Mouse (Mus musculus): Measurements from ENCODE around the gene Pgrmc1. TPM values are rescaled to one million over a fixed set of nuclear protein-coding genes. Genes with fewer than 3 reads are reported as not detected.

Pgrmc1 gene
- polyA plus RNA-seq, 1 experiment from 2014 or later, result 238 TPM

GRCm38 (mm10) chrX:36598861-36599344 is 897 bp downstream of the Pgrmc1 start:
- no peaks in the 10 kb centered on the region; the same call in 1 of the 2 replicates for H3K4me1 ChIP-seq (replicated peaks; ENCODE audit: control insufficient read depth, insufficient read depth, low read length)
- 16% methylated on average over 14 of the region's 14 CpGs for WGBS
- no peaks in the 10 kb centered on the region for H3K9me3 ChIP-seq (ENCODE audit: control insufficient read depth, low read length)
- H3K27ac ChIP-seq (ENCODE audit: low read length), result peak overlapping the region; percentile 65; the same call in 1 of the 2 replicates
- peak overlapping the region; percentile 53 for H3K4me2 ChIP-seq (ENCODE audit: low read depth, low read length)
- no peaks in the 10 kb centered on the region for H3K36me3 ChIP-seq (ENCODE audit: control insufficient read depth, insufficient read depth, low read length)
- ATAC-seq (ENCODE audit: low read depth), result peak; percentile 16; the same call in 1 of the 2 replicates
- H3K27me3 ChIP-seq (ENCODE audit: control insufficient read depth, insufficient read depth, low read depth, low read length), result no peaks in the 10 kb centered on the region
- H3K9ac ChIP-seq (ENCODE audit: low read length), result peak overlapping the region; percentile 83
- H3K4me3 ChIP-seq (ENCODE audit: low read length), result peak overlapping the region; percentile 71

- H3K9ac ChIP-seq (ENCODE audit: low read length), result no peak overlapping the region; the same call in 1 of the 2 replicates
- WGBS, result 47% methylated on average over 3 of the region's 3 CpGs
- no peak for ATAC-seq (ENCODE audit: low read depth)
Observed at GRCm38 (mm10) chrX:36599656-36600055, 1.6 kb downstream of the Pgrmc1 start.

GRCm38 (mm10) chrX:36600066-36600465 is 2.1 kb downstream of the Pgrmc1 start:
- Histone ChIP-seq H3K27me3 (ENCODE audit: control insufficient read depth, insufficient read depth, low read depth, low read length) (no peaks in the 10 kb centered on the region), H3K36me3 (ENCODE audit: control insufficient read depth, insufficient read depth, low read length) (no peaks in the 10 kb centered on the region), H3K4me2 (ENCODE audit: low read depth, low read length) (peak overlapping the region; percentile 53), H3K9ac (ENCODE audit: low read length) (no peak overlapping the region), H3K9me3 (ENCODE audit: control insufficient read depth, low read length) (no peaks in the 10 kb centered on the region), H3K27ac (ENCODE audit: low read length) (no peak overlapping the region), H3K4me1 (replicated peaks; ENCODE audit: control insufficient read depth, insufficient read depth, low read length) (no peaks in the 10 kb centered on the region; the same call in 1 of the 2 replicates), H3K4me3 (ENCODE audit: low read length) (no peak overlapping the region)
- 78% methylated on average over 8 of the region's 8 CpGs for WGBS
- ATAC-seq (ENCODE audit: low read depth), result no peak

More at GRCm38 (mm10) chrX:36599656-36600055, 1.6 kb downstream of the Pgrmc1 start:
- no peaks in the 10 kb centered on the region for H3K36me3 ChIP-seq (ENCODE audit: control insufficient read depth, insufficient read depth, low read length)
- no peaks in the 10 kb centered on the region for H3K9me3 ChIP-seq (ENCODE audit: control insufficient read depth, low read length)
- peak overlapping the region; percentile 71 for H3K4me3 ChIP-seq (ENCODE audit: low read length)
- no peaks in the 10 kb centered on the region for H3K27me3 ChIP-seq (ENCODE audit: control insufficient read depth, insufficient read depth, low read depth, low read length)
- no peaks in the 10 kb centered on the region; the same call in 1 of the 2 replicates for H3K4me1 ChIP-seq (replicated peaks; ENCODE audit: control insufficient read depth, insufficient read depth, low read length)
- no peak overlapping the region for H3K27ac ChIP-seq (ENCODE audit: low read length)
- H3K4me2 ChIP-seq (ENCODE audit: low read depth, low read length), result peak overlapping the region; percentile 53

- H3K4me2 ChIP-seq (ENCODE audit: low read depth, low read length), result no peak overlapping the region
- no peaks in the 10 kb centered on the region for H3K4me1 ChIP-seq (replicated peaks; ENCODE audit: control insufficient read depth, insufficient read depth, low read length)
- no peak overlapping the region for H3K4me3 ChIP-seq (ENCODE audit: low read length)
- no peaks in the 10 kb centered on the region for H3K27me3 ChIP-seq (ENCODE audit: control insufficient read depth, insufficient read depth, low read depth, low read length)
- H3K27ac ChIP-seq (ENCODE audit: low read length), result no peak overlapping the region
- no peaks in the 10 kb centered on the region for H3K9me3 ChIP-seq (ENCODE audit: control insufficient read depth, low read length)
- 0 out of 2 replicates have a peak, but pooled peaks cover 3% of the 10 kb centered on the region for H3K36me3 ChIP-seq (ENCODE audit: control insufficient read depth, insufficient read depth, low read length)
- no peak for ATAC-seq (ENCODE audit: low read depth)
- WGBS, result 68% methylated on average over 2 of the region's 2 CpGs
- H3K9ac ChIP-seq (ENCODE audit: low read length), result no peak overlapping the region
Observed at GRCm38 (mm10) chrX:36602926-36603325, 4.9 kb downstream of the Pgrmc1 start.

GRCm38 (mm10) chrX:36604040-36604439 is 6.0 kb downstream of the Pgrmc1 start:
- Histone ChIP-seq H3K4me1 (replicated peaks; ENCODE audit: control insufficient read depth, insufficient read depth, low read length) (no peaks in the 10 kb centered on the region), H3K9ac (ENCODE audit: low read length) (no peak overlapping the region), H3K9me3 (ENCODE audit: control insufficient read depth, low read length) (no peaks in the 10 kb centered on the region), H3K4me2 (ENCODE audit: low read depth, low read length) (no peak overlapping the region), H3K27me3 (ENCODE audit: control insufficient read depth, insufficient read depth, low read depth, low read length) (no peaks in the 10 kb centered on the region), H3K27ac (ENCODE audit: low read length) (no peak overlapping the region), H3K36me3 (ENCODE audit: control insufficient read depth, insufficient read depth, low read length) (0 out of 2 replicates have a peak, but pooled peaks cover 3% of the 10 kb centered on the region), H3K4me3 (ENCODE audit: low read length) (no peak overlapping the region)
- 76% methylated on average over 4 of the region's 4 CpGs for WGBS
- ATAC-seq (ENCODE audit: low read depth), result no peak

GRCm38 (mm10) chrX:36609117-36609516 is 11.1 kb downstream of the Pgrmc1 start:
- peaks cover 5% of the 10 kb centered on the region; the same call in 1 of the 2 replicates for H3K36me3 ChIP-seq (ENCODE audit: control insufficient read depth, insufficient read depth, low read length)
- H3K9me3 ChIP-seq (ENCODE audit: control insufficient read depth, low read length), result no peaks in the 10 kb centered on the region
- no peaks in the 10 kb centered on the region for H3K4me1 ChIP-seq (replicated peaks; ENCODE audit: control insufficient read depth, insufficient read depth, low read length)
- no peak overlapping the region for H3K4me3 ChIP-seq (ENCODE audit: low read length)
- no peak for ATAC-seq (ENCODE audit: low read depth)
- H3K27me3 ChIP-seq (ENCODE audit: control insufficient read depth, insufficient read depth, low read depth, low read length), result no peaks in the 10 kb centered on the region
- no peak overlapping the region for H3K27ac ChIP-seq (ENCODE audit: low read length)
- H3K4me2 ChIP-seq (ENCODE audit: low read depth, low read length), result no peak overlapping the region
- WGBS, result 64% methylated on average over 2 of the region's 2 CpGs
- no peak overlapping the region for H3K9ac ChIP-seq (ENCODE audit: low read length)

GRCm38 (mm10) chrX:36628102-36628501 is 30.1 kb downstream of the Pgrmc1 start:
- Histone ChIP-seq H3K27me3 (ENCODE audit: control insufficient read depth, insufficient read depth, low read depth, low read length) (no peaks in the 10 kb centered on the region), H3K4me1 (replicated peaks; ENCODE audit: control insufficient read depth, insufficient read depth, low read length) (no peaks in the 10 kb centered on the region), H3K4me3 (ENCODE audit: low read length) (no peak overlapping the region), H3K36me3 (ENCODE audit: control insufficient read depth, insufficient read depth, low read length) (no peaks in the 10 kb centered on the region), H3K4me2 (ENCODE audit: low read depth, low read length) (no peak overlapping the region), H3K27ac (ENCODE audit: low read length) (no peak overlapping the region), H3K9me3 (ENCODE audit: control insufficient read depth, low read length) (no peaks in the 10 kb centered on the region), H3K9ac (ENCODE audit: low read length) (no peak overlapping the region)
- ATAC-seq (ENCODE audit: low read depth), result peak; percentile 56; the same call in 1 of the 2 replicates
- WGBS, result 50% methylated on average over 3 of the region's 3 CpGs

- Histone ChIP-seq H3K4me2 (ENCODE audit: low read depth, low read length) (no peak overlapping the region), H3K27ac (ENCODE audit: low read length) (no peak overlapping the region), H3K9ac (ENCODE audit: low read length) (no peak overlapping the region), H3K27me3 (ENCODE audit: control insufficient read depth, insufficient read depth, low read depth, low read length) (no peaks in the 10 kb centered on the region), H3K4me3 (ENCODE audit: low read length) (no peak overlapping the region), H3K36me3 (ENCODE audit: control insufficient read depth, insufficient read depth, low read length) (no peaks in the 10 kb centered on the region), H3K4me1 (replicated peaks; ENCODE audit: control insufficient read depth, insufficient read depth, low read length) (no peaks in the 10 kb centered on the region), H3K9me3 (ENCODE audit: control insufficient read depth, low read length) (no peaks in the 10 kb centered on the region)
- 5% methylated on average over 1 of the region's 1 CpGs for WGBS
- ATAC-seq (ENCODE audit: low read depth), result no peak
Observed at GRCm38 (mm10) chrX:36630771-36631170, 32.8 kb downstream of the Pgrmc1 start.

GRCm38 (mm10) chrX:36640046-36640445 is 42.0 kb downstream of the Pgrmc1 start:
- no peak overlapping the region for H3K4me3 ChIP-seq (ENCODE audit: low read length)
- no peaks in the 10 kb centered on the region for H3K36me3 ChIP-seq (ENCODE audit: control insufficient read depth, insufficient read depth, low read length)
- no peak for ATAC-seq (ENCODE audit: low read depth)
- no peaks in the 10 kb centered on the region for H3K27me3 ChIP-seq (ENCODE audit: control insufficient read depth, insufficient read depth, low read depth, low read length)
- WGBS, result 61% methylated on average over 6 of the region's 6 CpGs
- no peak overlapping the region for H3K27ac ChIP-seq (ENCODE audit: low read length)
- no peak overlapping the region for H3K4me2 ChIP-seq (ENCODE audit: low read depth, low read length)
- no peak overlapping the region for H3K9ac ChIP-seq (ENCODE audit: low read length)
- no peaks in the 10 kb centered on the region for H3K4me1 ChIP-seq (replicated peaks; ENCODE audit: control insufficient read depth, insufficient read depth, low read length)
- no peaks in the 10 kb centered on the region for H3K9me3 ChIP-seq (ENCODE audit: control insufficient read depth, low read length)
